Mouse (Mus musculus): Measurements from ENCODE around the gene Gm20388.

GRCm38 (mm10) chr8:122484831-122485230 lies 2574.2 kb downstream of the Gm20388 start:
- TF ChIP-seq ZNF384 (IDR thresholded peaks at IDR 0.05; ENCODE audit: low read depth, low read length): no peak
- no peak for TF ChIP-seq MAFK (IDR thresholded peaks at IDR 0.05; ENCODE audit: insufficient read depth, low read depth, low read length)
- no peak for TF ChIP-seq HCFC1 (IDR thresholded peaks at IDR 0.05; ENCODE audit: borderline replicate concordance, insufficient read depth, low read length)
- TF ChIP-seq ZC3H11A (IDR thresholded peaks at IDR 0.05; ENCODE audit: borderline replicate concordance, low read depth, low read length): no peak
